Mouse (Mus musculus): ENCODE data around the gene Rtn4rl2. TPM values are rescaled to one million over a fixed set of nuclear protein-coding genes. Genes with fewer than 3 reads are reported as not detected.

Gene Rtn4rl2
- total RNA-seq, 2 experiments from 2014 or later: 92.2 to 95.0 TPM

- DNase-seq (ENCODE audit: low spot score in 2 of 2): peak; percentile 60 to 83
- intact Hi-C loops (cut with DNase I): loop anchor here (2.0 to 5.0 kb wide), 2 partner anchors 19 to 120 kb away; no protein-coding TSS in a partner anchor
These were observed 1.1 kb upstream of the Rtn4rl2 start for GRCm38 (mm10) chr2:84887411-84888271.

GRCm38 (mm10) chr2:84886821-84887281 lies 341 bp upstream of the Rtn4rl2 start:
- DNase-seq (ENCODE audit: low spot score in 2 of 2): no peak
- intact Hi-C loops (cut with DNase I): loop anchor here (5.0 kb wide), 1 partner anchor 120 kb away; no protein-coding TSS in a partner anchor

- DNase-seq (ENCODE audit: low spot score in 2 of 2): peak in 1 of 2 experiments; percentile 22
- intact Hi-C loops (cut with DNase I): loop anchor here (5.0 kb wide), 1 partner anchor 122 kb away; no protein-coding TSS in a partner anchor
These were observed 1.1 kb downstream of the Rtn4rl2 start for GRCm38 (mm10) chr2:84885084-84886055.

- intact Hi-C loops (cut with DNase I): loop anchor here (5.0 kb wide), 1 partner anchor 123 kb away; no protein-coding TSS in a partner anchor
- DNase-seq (ENCODE audit: low spot score in 2 of 2): peak in 1 of 2 experiments; percentile 3
These were observed 1.9 kb downstream of the Rtn4rl2 start for GRCm38 (mm10) chr2:84884611-84885010.

- intact Hi-C loops (cut with DNase I): no loop called here
These were observed 2.6 kb downstream of the Rtn4rl2 start for GRCm38 (mm10) chr2:84883942-84884341.

GRCm38 (mm10) chr2:84883530-84883929 lies 3.0 kb downstream of the Rtn4rl2 start:
- peak in 1 of 2 experiments; percentile 16 for DNase-seq (ENCODE audit: low spot score in 2 of 2)
- intact Hi-C loops (cut with DNase I): no loop called here

More at GRCm38 (mm10) chr2:84883942-84884341, 2.6 kb downstream of the Rtn4rl2 start:
- DNase-seq (ENCODE audit: low spot score in 2 of 2): peak in 1 of 2 experiments; percentile 4

GRCm38 (mm10) chr2:84883084-84883483 lies 3.4 kb downstream of the Rtn4rl2 start:
- peak; percentile 9 to 15 for DNase-seq (ENCODE audit: low spot score in 2 of 2)
- intact Hi-C loops (cut with DNase I): no loop called here

GRCm38 (mm10) chr2:84882606-84883005 lies 3.9 kb downstream of the Rtn4rl2 start:
- DNase-seq (ENCODE audit: low spot score in 2 of 2): peak; percentile 82 to 84
- intact Hi-C loops (cut with DNase I): no loop called here

- intact Hi-C loops (cut with DNase I): no loop called here
- DNase-seq (ENCODE audit: low spot score in 2 of 2): no peak
These were observed 5.9 kb downstream of the Rtn4rl2 start for GRCm38 (mm10) chr2:84880590-84880989.

GRCm38 (mm10) chr2:84875842-84876241 lies 10.7 kb downstream of the Rtn4rl2 start:
- intact Hi-C loops (cut with DNase I): no loop called here

GRCm38 (mm10) chr2:84872105-84872716 lies 14.3 kb downstream of the Rtn4rl2 start:
- DNase-seq (ENCODE audit: low spot score in 2 of 2): no peak
- intact Hi-C loops (cut with DNase I): no loop called here

More at GRCm38 (mm10) chr2:84875842-84876241, 10.7 kb downstream of the Rtn4rl2 start:
- no peak for DNase-seq (ENCODE audit: low spot score in 2 of 2)

- intact Hi-C loops (cut with DNase I): no loop called here
- DNase-seq (ENCODE audit: low spot score in 2 of 2): no peak
These were observed 15.8 kb downstream of the Rtn4rl2 start for GRCm38 (mm10) chr2:84870623-84871160.

- intact Hi-C loops (cut with DNase I): loop anchor here (2.0 kb wide), 1 partner anchor 20 kb away; no protein-coding TSS in a partner anchor
- DNase-seq (ENCODE audit: low spot score in 2 of 2): peak in 1 of 2 experiments; percentile 52
These were observed 17.5 kb downstream of the Rtn4rl2 start for GRCm38 (mm10) chr2:84868977-84869376.

- peak; percentile 83 to 92 for DNase-seq (ENCODE audit: low spot score in 2 of 2)
- intact Hi-C loops (cut with DNase I): loop anchor here (2.0 kb wide), 1 partner anchor 20 kb away; no protein-coding TSS in a partner anchor
These were observed 18.0 kb downstream of the Rtn4rl2 start for GRCm38 (mm10) chr2:84868521-84868943.

- intact Hi-C loops (cut with DNase I): no loop called here
- DNase-seq (ENCODE audit: low spot score in 2 of 2): peak; percentile 75 to 83
These were observed 20.6 kb downstream of the Rtn4rl2 start for GRCm38 (mm10) chr2:84865616-84866571.

- no peak for DNase-seq (ENCODE audit: low spot score in 2 of 2)
- intact Hi-C loops (cut with DNase I): no loop called here
These were observed 24.3 kb downstream of the Rtn4rl2 start for GRCm38 (mm10) chr2:84862231-84862630.

GRCm38 (mm10) chr2:84861430-84861829 lies 25.1 kb downstream of the Rtn4rl2 start:
- no peak for DNase-seq (ENCODE audit: low spot score in 2 of 2)
- intact Hi-C loops (cut with DNase I): no loop called here
